Mouse (Mus musculus) embryonic facial prominence, embryonic 12.5 days (tissue): ENCODE data around the gene Gm9887. TPM values are rescaled to one million over a fixed set of nuclear protein-coding genes. Genes with fewer than 3 reads are reported as not detected.

Experiments used
- ATAC-seq: fragments of 200-750 bp; cut with Nextera tagmentation; 2 replicates; pipeline ENCODE4 v1.8.0; 2017; ENCODE audit not compliant: insufficient number of reproducible peaks, insufficient read depth, low FRiP score, low TSS enrichment
- H3K27ac ChIP-seq: fragments of 300-500 bp; sonication (generic); 2 replicates; pipeline ENCODE4 v1.5.1; 2016; ENCODE audit warnings: mild to moderate bottlenecking
- H3K27me3 ChIP-seq: fragments of 300-500 bp; sonication (generic); 2 replicates; pipeline ENCODE4 v1.6.1; 2016; ENCODE audit warnings: mild to moderate bottlenecking, moderate library complexity
- H3K36me3 ChIP-seq: fragments of 300-500 bp; sonication (generic); 2 replicates; pipeline ENCODE4 v1.6.1; 2016; ENCODE audit warnings: mild to moderate bottlenecking
- H3K4me1 ChIP-seq: fragments of 300-500 bp; sonication (generic); 2 replicates; pipeline ENCODE4 v1.6.1; 2016
- H3K4me2 ChIP-seq: fragments of 300-500 bp; sonication (generic); replicated peaks from 2 replicates; pipeline ENCODE4 v1.6.1; 2016; ENCODE audit warnings: mild to moderate bottlenecking, moderate library complexity
- H3K4me3 ChIP-seq: fragments of 300-500 bp; sonication (generic); 2 replicates; pipeline ENCODE4 v1.5.1; 2016; ENCODE audit warnings: mild to moderate bottlenecking
- H3K9ac ChIP-seq: fragments of 300-500 bp; sonication (generic); 2 replicates; pipeline ENCODE4 v1.6.1; 2016; ENCODE audit warnings: mild to moderate bottlenecking, moderate library complexity
- H3K9me3 ChIP-seq: fragments of 300-500 bp; sonication (generic); 2 replicates; pipeline ENCODE4 v1.6.1; 2016; ENCODE audit warnings: mild to moderate bottlenecking, moderate library complexity
- WGBS: fragments of 180-500 bp; shearing (Covaris S2); methylation state at CpG from one replicate; pipeline ENCODE4 v1.1.7; 2016; 5-methylcytosine and 5-hydroxymethylcytosine counted together
- microRNA-seq: library from miRNA; unstranded; fragments of <30 nt; microRNA quantifications from one replicate; pipeline ENCODE4, GENCODE M21; 2017
- polyA plus RNA-seq: library from polyadenylated mRNA; unstranded; fragments of >200 nt; fragmentation: Nextera tagmentation; extraction: Ambion mirVana; gene quantifications from 2 replicates; pipeline ENCODE4 v1.2.1, GENCODE M21; 2016

The Gm9887 gene
- polyA plus RNA-seq, 1 experiment from 2014 or later: 3.7 TPM

DNA sequence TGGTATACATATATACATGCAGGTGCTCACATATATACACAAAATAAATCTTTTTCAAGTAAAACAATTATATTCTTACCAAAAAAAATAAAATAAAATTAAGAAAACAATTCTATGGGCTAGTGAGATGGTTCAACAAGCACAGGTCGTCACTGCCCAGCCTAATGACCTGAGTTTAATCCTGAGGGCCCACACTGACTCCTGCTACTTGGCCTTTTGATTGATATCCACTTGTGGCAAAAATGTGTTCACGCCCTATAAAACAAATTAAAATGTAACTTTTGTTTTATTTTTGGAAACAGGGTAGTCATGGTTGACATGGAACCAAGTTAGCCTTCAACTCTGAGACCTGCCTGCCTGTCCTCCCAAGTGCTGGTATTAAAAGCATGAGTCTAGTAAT is 22.3 kb downstream of the Gm9887 start:
- Histone ChIP-seq H3K9me3 (no peaks in the 10 kb centered on the region), H3K27me3 (no peaks in the 10 kb centered on the region), H3K4me1 (no peaks in the 10 kb centered on the region), H3K36me3 (peaks cover 61% of the 10 kb centered on the region), H3K4me3 (no peak overlapping the region), H3K9ac (no peak overlapping the region), H3K27ac (no peak overlapping the region), H3K4me2 (no peak overlapping the region)
- 87% methylated on average over 2 of the region's 2 CpGs for WGBS
- ATAC-seq: no peak

DNA sequence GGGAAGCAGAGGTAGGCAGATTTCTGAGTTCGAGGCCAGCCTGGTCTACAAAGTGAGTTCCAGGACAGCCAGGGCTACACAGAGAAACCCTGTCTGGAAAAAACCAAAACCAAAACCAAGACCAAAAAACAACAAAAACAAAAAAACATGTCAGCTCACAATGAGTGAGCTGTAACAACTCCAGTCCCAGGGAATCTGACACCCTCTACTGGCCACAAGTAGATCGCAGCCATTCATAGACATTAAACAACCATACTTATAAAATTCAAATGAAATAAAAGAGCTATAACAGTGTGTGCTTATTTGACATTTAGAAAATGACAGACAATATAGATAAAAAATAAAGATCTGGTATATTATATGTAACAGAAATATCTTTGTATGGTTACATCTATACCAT is 38.7 kb downstream of the Gm9887 start:
- no peak for ATAC-seq
- no peak overlapping the region for H3K4me3 ChIP-seq
- H3K27ac ChIP-seq: no peak overlapping the region
- H3K36me3 ChIP-seq: peaks cover 53% of the 10 kb centered on the region
- no peaks in the 10 kb centered on the region for H3K9me3 ChIP-seq
- no peak overlapping the region for H3K9ac ChIP-seq
- no peaks in the 10 kb centered on the region for H3K4me1 ChIP-seq
- 86% methylated on average over 2 of the region's 2 CpGs for WGBS
- H3K4me2 ChIP-seq: no peak overlapping the region
- H3K27me3 ChIP-seq: no peaks in the 10 kb centered on the region

DNA sequence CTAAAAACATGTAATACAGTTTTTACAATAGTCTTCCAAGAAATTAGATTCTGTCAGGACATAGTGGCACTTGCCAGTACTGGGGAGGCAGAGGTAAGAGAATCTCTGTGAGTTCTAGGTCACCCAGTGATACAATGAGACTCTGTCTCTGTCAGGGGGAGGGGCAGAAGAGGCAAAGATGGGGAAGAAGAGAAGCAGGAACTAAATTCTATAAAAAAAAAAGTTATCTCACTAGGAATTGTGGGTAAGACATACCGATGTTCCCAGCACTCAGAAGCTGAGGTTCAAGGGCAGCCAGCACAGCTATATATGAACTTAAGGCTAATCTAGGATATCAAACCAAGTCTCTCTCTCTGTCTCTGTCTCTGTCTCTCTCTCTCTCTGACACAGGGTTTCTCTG is 40.1 kb downstream of the Gm9887 start:
- 97% methylated on average over 1 of the region's 1 CpGs for WGBS

DNA sequence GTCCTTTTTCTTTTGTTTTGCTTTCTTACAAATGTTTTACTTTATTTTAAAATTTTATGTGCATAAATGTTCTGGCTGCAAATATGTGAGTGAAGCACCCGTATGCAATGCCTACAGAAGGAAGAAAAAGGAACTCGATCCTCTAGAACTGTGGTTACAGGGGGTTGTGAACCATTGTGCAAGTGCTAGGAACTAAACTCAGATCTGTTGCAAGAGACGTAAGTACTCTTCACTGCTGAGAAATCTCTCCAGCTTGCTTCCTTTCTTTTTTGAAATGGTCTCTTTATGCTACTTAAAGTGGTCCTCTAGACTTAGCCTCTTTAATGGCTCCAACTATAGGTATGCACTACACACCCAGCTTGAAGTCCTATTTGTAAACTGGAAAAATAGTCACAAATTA is 41.1 kb downstream of the Gm9887 start:
- H3K27me3 ChIP-seq: no peaks in the 10 kb centered on the region
- H3K4me2 ChIP-seq: no peak overlapping the region
- ATAC-seq: no peak
- no peaks in the 10 kb centered on the region for H3K4me1 ChIP-seq
- H3K9me3 ChIP-seq: no peaks in the 10 kb centered on the region
- H3K9ac ChIP-seq: no peak overlapping the region
- no peak overlapping the region for H3K27ac ChIP-seq
- peaks cover 49% of the 10 kb centered on the region for H3K36me3 ChIP-seq
- H3K4me3 ChIP-seq: no peak overlapping the region
- 89% methylated on average over 3 of the region's 3 CpGs for WGBS

More for the DNA sequence above, 40.1 kb downstream of the Gm9887 start:
- Histone ChIP-seq H3K4me3 (no peak overlapping the region), H3K9me3 (no peaks in the 10 kb centered on the region), H3K27me3 (no peaks in the 10 kb centered on the region), H3K9ac (no peak overlapping the region), H3K27ac (no peak overlapping the region), H3K36me3 (peaks cover 53% of the 10 kb centered on the region), H3K4me1 (no peaks in the 10 kb centered on the region), H3K4me2 (no peak overlapping the region)
- no peak for ATAC-seq

Small RNA genes within 50 kb of the gene (microRNA-seq; reads per million reads assigned to microRNA genes)
- gene Gm47299 (not detected), gene Gm47305 (not detected)

Other genes starting within 250 kb of the Gm9887 start
- gene Rps29, start 213.3 kb downstream of the Gm9887 start, polyA plus RNA-seq: 1,602 and 1,617 TPM in 2 replicates
- 23.6 and 23.9 TPM in 2 replicates for gene Lrr1, start 203.6 kb downstream of the Gm9887 start, polyA plus RNA-seq
- 491 and 498 TPM in 2 replicates for gene Rpl36al, start 188.4 kb downstream of the Gm9887 start, polyA plus RNA-seq
- 56.9 TPM in 2 replicates for gene Mgat2, start 188.3 kb downstream of the Gm9887 start, polyA plus RNA-seq
- 31.3 and 37.5 TPM in 2 replicates for gene Gm49383, start 175.4 kb downstream of the Gm9887 start, polyA plus RNA-seq
- 14.6 and 15.0 TPM in 2 replicates for gene Dnaaf2, start 174.0 kb downstream of the Gm9887 start, polyA plus RNA-seq
- gene Gm49384, start 168.2 kb downstream of the Gm9887 start, polyA plus RNA-seq: 29.7 and 37.8 TPM in 2 replicates
- 25.8 and 26.7 TPM in 2 replicates for gene Pole2, start 144.3 kb downstream of the Gm9887 start, polyA plus RNA-seq
- gene Klhdc1, start 131.3 kb downstream of the Gm9887 start, polyA plus RNA-seq: 5.6 and 7.5 TPM in 2 replicates
- gene Klhdc2, start 75.8 kb downstream of the Gm9887 start, polyA plus RNA-seq: 199 and 203 TPM in 2 replicates
- 94.1 and 95.4 TPM in 2 replicates for gene Nemf, start 15.3 kb downstream of the Gm9887 start, polyA plus RNA-seq
- gene Arf6, start 308 bp downstream of the Gm9887 start, polyA plus RNA-seq: 68.5 and 72.2 TPM in 2 replicates
- gene Vcpkmt, start 210.6 kb upstream of the Gm9887 start, polyA plus RNA-seq: 33.6 and 35.2 TPM in 2 replicates